Mouse (Mus musculus) ES-E14 (cell line): ENCODE measurements at regions not wholly inside any gene's neighbourhood (a gene's known extent, or its start where the extent isn't known, plus 50 kb on each side); places are given as distances from the start of the nearest gene placed in this dataset.

ENCODE experiments used
- DNase-seq: peaks from one replicate; pipeline ENCODE4 v3.0.0-alpha.2; 2013; ENCODE audit warnings: low read depth, low spot score
- H3K27ac ChIP-seq: 2 replicates; pipeline ENCODE4 v1.5.1; 2012; ENCODE audit warnings: low read depth, mild to moderate bottlenecking, low read length, moderate library complexity, mixed read lengths; ENCODE audit not compliant: poor library complexity, insufficient read depth, severe bottlenecking
- H3K36me3 ChIP-seq: 2 replicates; pipeline ENCODE4 v1.6.1; 2012; ENCODE audit warnings: mild to moderate bottlenecking, low read length, moderate library complexity, mixed read lengths; ENCODE audit not compliant: control insufficient read depth, poor library complexity, insufficient read depth, severe bottlenecking
- H3K4me1 ChIP-seq, 2 experiments: fragments of 150-350 bp in 1 of 2; sonication (generic) in 1 of 2; 2 replicates each; pipeline ENCODE4 v1.6.1; 2012; ENCODE audit warnings: low read length in 2 of 2, mild to moderate bottlenecking in 1 of 2, mixed read lengths in 1 of 2; ENCODE audit not compliant: control insufficient read depth in 2 of 2, insufficient read depth in 2 of 2, poor library complexity in 1 of 2
- H3K4me3 ChIP-seq, 2 experiments: fragments of 150-350 bp in 1 of 2; sonication (generic) in 1 of 2; 2 replicates each; pipeline ENCODE4 v1.5.1; 2012; ENCODE audit warnings: low read length in 2 of 2, low read depth in 1 of 2, mild to moderate bottlenecking in 1 of 2, mixed read lengths in 1 of 2; ENCODE audit not compliant: insufficient read depth in 1 of 2, poor library complexity in 1 of 2, severe bottlenecking in 1 of 2
- H3K9ac ChIP-seq: 2 replicates; pipeline ENCODE4 v1.6.1; 2012; ENCODE audit warnings: low read depth, mild to moderate bottlenecking, low read length, mixed read lengths; ENCODE audit not compliant: poor library complexity, insufficient read depth, severe bottlenecking
- H3K9me3 ChIP-seq: fragments of 150-350 bp; sonication (generic); 2 replicates; pipeline ENCODE4 v1.6.1; 2012; ENCODE audit warnings: low read depth, mild to moderate bottlenecking, low read length; ENCODE audit not compliant: control insufficient read depth, insufficient read depth
- CHD2 ChIP-seq: IDR thresholded peaks from 2 replicates; pipeline ENCODE4 v1.6.1; 2014; ENCODE audit warnings: mild to moderate bottlenecking, low read depth, low read length, inconsistent platforms
- HCFC1 ChIP-seq: IDR thresholded peaks from 2 replicates; pipeline ENCODE4 v1.6.1; 2012; ENCODE audit warnings: low read length, inconsistent platforms, borderline replicate concordance; ENCODE audit not compliant: insufficient read depth
- MAFK ChIP-seq: IDR thresholded peaks from 2 replicates; pipeline ENCODE4 v1.6.1; 2014; ENCODE audit warnings: mild to moderate bottlenecking, low read depth, low read length, inconsistent platforms; ENCODE audit not compliant: insufficient read depth
- ZC3H11A ChIP-seq: IDR thresholded peaks from 2 replicates; pipeline ENCODE4 v1.6.1; 2012; ENCODE audit warnings: low read depth, mild to moderate bottlenecking, inconsistent platforms, low read length, borderline replicate concordance
- ZNF384 ChIP-seq: IDR thresholded peaks from 2 replicates; pipeline ENCODE4 v1.6.1; 2012; ENCODE audit warnings: low read depth, low read length, inconsistent platforms
- in situ Hi-C, 2 experiments: fragments of 600-800 bp; cut with MboI; formaldehyde crosslinking; loops; one replicate each; pipeline ENCODE4 v1.15.1; 2025; ENCODE audit warnings: low sequenced_read_pairs in 2 of 2, inconsistent platforms in 1 of 2; ENCODE audit not compliant: unreplicated experiment in 2 of 2

GRCm38 (mm10) chr10:38147421-38147820, 674.2 kb downstream of the Rfpl4b start:
- no peak overlapping the region for H3K27ac ChIP-seq
- no peak overlapping the region for H3K9ac ChIP-seq
- in situ Hi-C loops, result no loop called here
- no peaks in the 10 kb centered on the region for H3K9me3 ChIP-seq
- DNase-seq, result no peak
- H3K4me3 ChIP-seq, result no peak overlapping the region
- TF ChIP-seq MAFK (no peak), CHD2 (no peak), ZC3H11A (no peak), ZNF384 (no peak), HCFC1 (no peak)
- H3K4me1 ChIP-seq, result no peaks in the 10 kb centered on the region
- no peaks in the 10 kb centered on the region for H3K36me3 ChIP-seq

GRCm38 (mm10) chr10:38139196-38139595, 682.4 kb downstream of the Rfpl4b start:
- TF ChIP-seq CHD2 (no peak), HCFC1 (no peak), ZC3H11A (no peak), MAFK (no peak), ZNF384 (no peak)
- H3K27ac ChIP-seq, result no peak overlapping the region
- H3K9me3 ChIP-seq, result no peaks in the 10 kb centered on the region

GRCm38 (mm10) chr10:38121911-38122573, 699.5 kb downstream of the Rfpl4b start:
- TF ChIP-seq CHD2 (no peak), ZNF384 (no peak), MAFK (no peak), HCFC1 (no peak), ZC3H11A (no peak)
- H3K9ac ChIP-seq, result no peak overlapping the region

More at GRCm38 (mm10) chr10:38139196-38139595, 682.4 kb downstream of the Rfpl4b start:
- Histone ChIP-seq H3K36me3 (no peaks in the 10 kb centered on the region), H3K4me1 (no peaks in the 10 kb centered on the region), H3K9ac (no peak overlapping the region), H3K4me3 (no peak overlapping the region)
- DNase-seq, result no peak
- in situ Hi-C loops, result no loop called here

GRCm38 (mm10) chr10:38118601-38119000, 703.0 kb downstream of the Rfpl4b start:
- TF ChIP-seq MAFK (no peak), ZC3H11A (no peak), CHD2 (no peak)
- no peak overlapping the region for H3K4me3 ChIP-seq
- no peak for DNase-seq
- H3K36me3 ChIP-seq, result no peaks in the 10 kb centered on the region
- no peak overlapping the region for H3K9ac ChIP-seq
- no peaks in the 10 kb centered on the region for H3K4me1 ChIP-seq
- no peak overlapping the region for H3K27ac ChIP-seq
- no peaks in the 10 kb centered on the region for H3K9me3 ChIP-seq
- in situ Hi-C loops, result no loop called here

More at GRCm38 (mm10) chr10:38121911-38122573, 699.5 kb downstream of the Rfpl4b start:
- no peak overlapping the region for H3K4me3 ChIP-seq
- H3K4me1 ChIP-seq, result no peaks in the 10 kb centered on the region
- no peaks in the 10 kb centered on the region for H3K36me3 ChIP-seq
- H3K9me3 ChIP-seq, result no peaks in the 10 kb centered on the region
- no peak for DNase-seq
- H3K27ac ChIP-seq, result no peak overlapping the region
- in situ Hi-C loops, result no loop called here

- no peak overlapping the region for H3K9ac ChIP-seq
- DNase-seq, result no peak
- in situ Hi-C loops, result no loop called here
Measured at GRCm38 (mm10) chr10:38116516-38116915, 705.1 kb downstream of the Rfpl4b start.

More at GRCm38 (mm10) chr10:38116516-38116915, 705.1 kb downstream of the Rfpl4b start:
- Histone ChIP-seq H3K36me3 (no peaks in the 10 kb centered on the region), H3K4me3 (no peak overlapping the region), H3K4me1 (no peaks in the 10 kb centered on the region), H3K9me3 (no peaks in the 10 kb centered on the region), H3K27ac (no peak overlapping the region)
- TF ChIP-seq HCFC1 (no peak), CHD2 (no peak)
